Mouse (Mus musculus) midbrain, embryonic 14.5 days (tissue): ENCODE results near the gene Hipk2. TPM values are rescaled to one million over a fixed set of nuclear protein-coding genes. Genes with fewer than 3 reads are reported as not detected.

Experiments
- ATAC-seq: fragments of 200-750 bp; cut with Nextera tagmentation; 2 replicates; pipeline ENCODE4 v1.8.0; 2017; ENCODE audit warnings: moderate number of reproducible peaks, moderate library complexity; ENCODE audit not compliant: low FRiP score, low TSS enrichment
- DNase-seq: peaks from one replicate; pipeline ENCODE4 v3.0.0-alpha.2; 2015
- H3K27ac ChIP-seq: fragments of 300-500 bp; sonication (generic); replicated peaks from 2 replicates; pipeline ENCODE4 v1.5.1; 2014; ENCODE audit warnings: mild to moderate bottlenecking, low read depth, low read length, moderate library complexity
- H3K27me3 ChIP-seq: fragments of 300-500 bp; sonication (generic); 2 replicates; pipeline ENCODE4 v1.6.1; 2014; ENCODE audit warnings: low read length, control low read depth, mixed read lengths; ENCODE audit not compliant: control insufficient read depth, insufficient read depth
- H3K36me3 ChIP-seq: fragments of 300-500 bp; sonication (generic); 2 replicates; pipeline ENCODE4 v1.6.1; 2014; ENCODE audit warnings: low read length, control low read depth; ENCODE audit not compliant: control insufficient read depth, insufficient read depth
- H3K4me1 ChIP-seq: fragments of 300-500 bp; sonication (generic); 2 replicates; pipeline ENCODE4 v1.6.1; 2014; ENCODE audit warnings: mild to moderate bottlenecking, antibody characterized with exemption, low read length, control low read depth; ENCODE audit not compliant: control insufficient read depth, insufficient read depth
- H3K4me2 ChIP-seq: fragments of 300-500 bp; sonication (generic); 2 replicates; pipeline ENCODE4 v1.6.1; 2014; ENCODE audit warnings: mild to moderate bottlenecking, low read length, moderate library complexity
- H3K4me3 ChIP-seq: fragments of 300-500 bp; sonication (generic); replicated peaks from 2 replicates; pipeline ENCODE4 v1.5.1; 2014; ENCODE audit warnings: low read depth, low read length
- H3K9ac ChIP-seq: fragments of 300-500 bp; sonication (generic); replicated peaks from 2 replicates; pipeline ENCODE4 v1.6.1; 2014; ENCODE audit warnings: mild to moderate bottlenecking, low read length, moderate library complexity
- H3K9me3 ChIP-seq: fragments of 300-500 bp; sonication (generic); 2 replicates; pipeline ENCODE4 v1.6.1; 2016; ENCODE audit warnings: low read length, control low read depth, mixed read lengths; ENCODE audit not compliant: control insufficient read depth
- WGBS: fragments of 180-500 bp; shearing (Covaris S2); extraction: QIAGEN DNeasy Blood & Tissue Kit; methylation state at CpG from one replicate; pipeline ENCODE4 v1.1.7; 2014; 5-methylcytosine and 5-hydroxymethylcytosine counted together
- polyA plus RNA-seq: library from polyadenylated mRNA; unstranded; fragments of >200 nt; fragmentation: Nextera tagmentation; extraction: Ambion mirVana; gene quantifications from 2 replicates; pipeline ENCODE4 v1.2.1, GENCODE M21; 2014

The Hipk2 gene
- polyA plus RNA-seq, 1 experiment from 2014 or later = 41.3 TPM

GRCm38 (mm10) chr6:38840780-38841179 lies 35.2 kb downstream of the Hipk2 start:
- H3K9me3 ChIP-seq = no peaks in the 10 kb centered on the region
- H3K27ac ChIP-seq = no peak overlapping the region
- H3K27me3 ChIP-seq = no peaks in the 10 kb centered on the region
- ATAC-seq (no peak), DNase-seq (no peak)
- H3K4me3 ChIP-seq = no peak overlapping the region
- H3K9ac ChIP-seq = no peak overlapping the region
- no peaks in the 10 kb centered on the region for H3K36me3 ChIP-seq
- peaks cover 15% of the 10 kb centered on the region for H3K4me1 ChIP-seq
- H3K4me2 ChIP-seq = no peak overlapping the region
- 87% methylated on average over 1 of the region's 1 CpGs for WGBS

- WGBS = 71% methylated on average over 2 of the region's 2 CpGs
- H3K27me3 ChIP-seq = no peaks in the 10 kb centered on the region
- 0 out of 2 replicates have a peak overlapping the region, but pooled peaks have one; percentile 32 for H3K27ac ChIP-seq
- H3K4me1 ChIP-seq = peaks cover 13% of the 10 kb centered on the region
- no peak for DNase-seq
- no peak overlapping the region for H3K9ac ChIP-seq
- H3K4me2 ChIP-seq = no peak overlapping the region
- no peaks in the 10 kb centered on the region for H3K36me3 ChIP-seq
- no peak for ATAC-seq
- H3K4me3 ChIP-seq = no peak overlapping the region
- no peaks in the 10 kb centered on the region for H3K9me3 ChIP-seq
These were observed 35.6 kb downstream of the Hipk2 start for GRCm38 (mm10) chr6:38840380-38840779.

- no peak overlapping the region for H3K27ac ChIP-seq
- ATAC-seq (no peak), DNase-seq (no peak)
- H3K4me3 ChIP-seq = no peak overlapping the region
- 62% methylated on average over 4 of the region's 4 CpGs for WGBS
- H3K4me2 ChIP-seq = no peak overlapping the region
- H3K4me1 ChIP-seq = peaks cover 13% of the 10 kb centered on the region
- H3K9ac ChIP-seq = no peak overlapping the region
- no peaks in the 10 kb centered on the region for H3K9me3 ChIP-seq
- no peaks in the 10 kb centered on the region for H3K27me3 ChIP-seq
- no peaks in the 10 kb centered on the region for H3K36me3 ChIP-seq
These were observed 36.1 kb downstream of the Hipk2 start for GRCm38 (mm10) chr6:38839891-38840290.

GRCm38 (mm10) chr6:38838061-38838460 lies 37.9 kb downstream of the Hipk2 start:
- no peak for DNase-seq
- 70% methylated on average over 4 of the region's 4 CpGs for WGBS
- Histone ChIP-seq H3K36me3 (no peaks in the 10 kb centered on the region), H3K9ac (no peak overlapping the region), H3K27ac (no peak overlapping the region), H3K4me3 (no peak overlapping the region), H3K9me3 (no peaks in the 10 kb centered on the region), H3K4me2 (no peak overlapping the region), H3K27me3 (no peaks in the 10 kb centered on the region), H3K4me1 (peaks cover 13% of the 10 kb centered on the region)
- ATAC-seq = no peak

GRCm38 (mm10) chr6:38835217-38835616 lies 40.7 kb downstream of the Hipk2 start:
- DNase-seq (no peak), ATAC-seq (no peak)
- Histone ChIP-seq H3K4me1 (peaks cover 5% of the 10 kb centered on the region), H3K9me3 (no peaks in the 10 kb centered on the region), H3K27me3 (no peaks in the 10 kb centered on the region), H3K36me3 (no peaks in the 10 kb centered on the region), H3K4me2 (no peak overlapping the region), H3K4me3 (no peak overlapping the region), H3K27ac (no peak overlapping the region), H3K9ac (no peak overlapping the region)
- 86% methylated on average over 1 of the region's 1 CpGs for WGBS

- WGBS = 81% methylated on average over 2 of the region's 2 CpGs
- Histone ChIP-seq H3K4me3 (no peak overlapping the region), H3K27me3 (no peaks in the 10 kb centered on the region), H3K36me3 (no peaks in the 10 kb centered on the region), H3K4me2 (no peak overlapping the region), H3K9me3 (no peaks in the 10 kb centered on the region), H3K9ac (no peak overlapping the region), H3K4me1 (0 out of 2 replicates have a peak, but pooled peaks cover under 1% of the 10 kb centered on the region), H3K27ac (no peak overlapping the region)
- DNase-seq (no peak), ATAC-seq (no peak)
These were observed 41.2 kb downstream of the Hipk2 start for GRCm38 (mm10) chr6:38834727-38835126.

GRCm38 (mm10) chr6:38833721-38834120 lies 42.2 kb downstream of the Hipk2 start:
- ATAC-seq (no peak), DNase-seq (no peak)
- Histone ChIP-seq H3K27ac (no peak overlapping the region), H3K9ac (no peak overlapping the region), H3K4me1 (no peaks in the 10 kb centered on the region), H3K36me3 (no peaks in the 10 kb centered on the region), H3K27me3 (no peaks in the 10 kb centered on the region), H3K9me3 (no peaks in the 10 kb centered on the region), H3K4me3 (no peak overlapping the region), H3K4me2 (no peak overlapping the region)
- 90% methylated on average over 3 of the region's 3 CpGs for WGBS

GRCm38 (mm10) chr6:38829452-38829851 lies 46.5 kb downstream of the Hipk2 start:
- Histone ChIP-seq H3K4me1 (no peaks in the 10 kb centered on the region), H3K9me3 (no peaks in the 10 kb centered on the region), H3K4me3 (no peak overlapping the region), H3K27ac (no peak overlapping the region), H3K27me3 (no peaks in the 10 kb centered on the region), H3K9ac (no peak overlapping the region), H3K36me3 (no peaks in the 10 kb centered on the region), H3K4me2 (no peak overlapping the region)
- 77% methylated on average over 3 of the region's 3 CpGs for WGBS
- ATAC-seq (no peak), DNase-seq (no peak)

GRCm38 (mm10) chr6:38828211-38828610 lies 47.8 kb downstream of the Hipk2 start:
- Histone ChIP-seq H3K4me3 (no peak overlapping the region), H3K9me3 (no peaks in the 10 kb centered on the region), H3K4me2 (no peak overlapping the region), H3K9ac (no peak overlapping the region), H3K4me1 (no peaks in the 10 kb centered on the region), H3K27ac (no peak overlapping the region), H3K27me3 (no peaks in the 10 kb centered on the region), H3K36me3 (no peaks in the 10 kb centered on the region)
- ATAC-seq (no peak), DNase-seq (no peak)
- WGBS = 93% methylated on average over 2 of the region's 2 CpGs
